Mouse (Mus musculus) limb, embryonic 10.5 days (tissue): ENCODE data around the gene Boc. TPM values are rescaled to one million over a fixed set of nuclear protein-coding genes. Genes with fewer than 3 reads are reported as not detected.

Experiments used
- DNase-seq: peaks from one replicate; pipeline ENCODE4 v3.0.0-alpha.2; 2017; ENCODE audit warnings: low spot score
- H3K27ac ChIP-seq: fragments of 300-500 bp; sonication (generic); 2 replicates; pipeline ENCODE4 v1.5.1; 2016; ENCODE audit warnings: mild to moderate bottlenecking
- H3K27me3 ChIP-seq: fragments of 300-500 bp; sonication (generic); 2 replicates; pipeline ENCODE4 v1.6.1; 2016; ENCODE audit warnings: low read depth, mild to moderate bottlenecking; ENCODE audit not compliant: poor library complexity, severe bottlenecking
- H3K36me3 ChIP-seq: fragments of 300-500 bp; sonication (generic); 2 replicates; pipeline ENCODE4 v1.6.1; 2016; ENCODE audit warnings: mild to moderate bottlenecking, moderate library complexity
- H3K4me1 ChIP-seq: fragments of 300-500 bp; sonication (generic); 2 replicates; pipeline ENCODE4 v1.6.1; 2016
- H3K4me3 ChIP-seq: fragments of 300-500 bp; sonication (generic); 2 replicates; pipeline ENCODE4 v1.5.1; 2016; ENCODE audit warnings: mild to moderate bottlenecking, moderate library complexity
- H3K9me3 ChIP-seq: fragments of 300-500 bp; sonication (generic); replicated peaks from 2 replicates; pipeline ENCODE4 v1.6.1; 2016; ENCODE audit warnings: mild to moderate bottlenecking
- WGBS: fragments of 180-500 bp; shearing (Covaris S2); methylation state at CpG from one replicate; pipeline ENCODE4 v1.1.7; 2016; 5-methylcytosine and 5-hydroxymethylcytosine counted together
- polyA plus RNA-seq: library from polyadenylated mRNA; unstranded; fragments of >200 nt; fragmentation: Nextera tagmentation; extraction: Ambion mirVana; gene quantifications from 2 replicates; pipeline ENCODE4 v1.2.1, GENCODE M21; 2016

The Boc gene
- 20.0 and 38.3 TPM in 2 replicates for polyA plus RNA-seq

- Histone ChIP-seq H3K36me3 (peaks cover 4% of the 10 kb centered on the region), H3K27ac (peak within 1 kb of the TSS; percentile 99), H3K4me1 (peaks cover 47% of the 10 kb centered on the region), H3K9me3 (no peaks in the 10 kb centered on the region), H3K27me3 (no peaks in the 10 kb centered on the region), H3K4me3 (peak within 1 kb of the TSS; percentile 92)
- under 1% methylated on average over 46 of the region's 46 CpGs for WGBS
- DNase-seq, result peak; percentile 84
Observed at GRCm38 (mm10) chr16:44558471-44559329, at the start of gene Boc. TSS of gene Boc (minus strand) at chr16:44558897.

- 100% methylated on average over 1 of the region's 1 CpGs for WGBS
- Histone ChIP-seq H3K27ac (no peak overlapping the region), H3K4me1 (peaks cover 37% of the 10 kb centered on the region), H3K4me3 (no peak overlapping the region), H3K36me3 (no peaks in the 10 kb centered on the region), H3K9me3 (no peaks in the 10 kb centered on the region), H3K27me3 (no peaks in the 10 kb centered on the region)
- no peak for DNase-seq
Observed at GRCm38 (mm10) chr16:44606643-44607042, 47.9 kb upstream of the Boc start.

GRCm38 (mm10) chr16:44604021-44604616, 45.4 kb upstream of the Boc start:
- peak overlapping the region; percentile 81 for H3K27ac ChIP-seq
- no peaks in the 10 kb centered on the region for H3K9me3 ChIP-seq
- 64% methylated on average over 9 of the region's 9 CpGs for WGBS
- peaks cover 49% of the 10 kb centered on the region for H3K4me1 ChIP-seq
- H3K27me3 ChIP-seq, result no peaks in the 10 kb centered on the region
- no peaks in the 10 kb centered on the region for H3K36me3 ChIP-seq
- no peak overlapping the region for H3K4me3 ChIP-seq
- DNase-seq, result no peak

- peaks cover 49% of the 10 kb centered on the region for H3K4me1 ChIP-seq
- H3K27ac ChIP-seq, result peak overlapping the region; percentile 82
- no peaks in the 10 kb centered on the region for H3K36me3 ChIP-seq
- H3K4me3 ChIP-seq, result no peak overlapping the region
- 6% methylated on average over 8 of the region's 8 CpGs for WGBS
- peak; percentile 54 for DNase-seq
- H3K27me3 ChIP-seq, result no peaks in the 10 kb centered on the region
- no peaks in the 10 kb centered on the region for H3K9me3 ChIP-seq
Observed at GRCm38 (mm10) chr16:44601999-44602794, 43.5 kb upstream of the Boc start.

- H3K27ac ChIP-seq, result peak overlapping the region; percentile 82
- DNase-seq, result no peak
- no peaks in the 10 kb centered on the region for H3K9me3 ChIP-seq
- H3K4me3 ChIP-seq, result no peak overlapping the region
- WGBS, result 17% methylated on average over 2 of the region's 2 CpGs
- no peaks in the 10 kb centered on the region for H3K27me3 ChIP-seq
- H3K4me1 ChIP-seq, result peaks cover 49% of the 10 kb centered on the region
- H3K36me3 ChIP-seq, result peaks cover 4% of the 10 kb centered on the region; the same call in 1 of the 2 replicates
Observed at GRCm38 (mm10) chr16:44601182-44601581, 42.5 kb upstream of the Boc start.

- no peak overlapping the region for H3K27ac ChIP-seq
- WGBS, result 92% methylated on average over 2 of the region's 2 CpGs
- peaks cover 23% of the 10 kb centered on the region for H3K4me1 ChIP-seq
- DNase-seq, result no peak
- H3K9me3 ChIP-seq, result no peaks in the 10 kb centered on the region
- no peaks in the 10 kb centered on the region for H3K27me3 ChIP-seq
- peaks cover 4% of the 10 kb centered on the region; the same call in 1 of the 2 replicates for H3K36me3 ChIP-seq
- H3K4me3 ChIP-seq, result no peak overlapping the region
Observed at GRCm38 (mm10) chr16:44597106-44597806, 38.6 kb upstream of the Boc start.

- 86% methylated on average over 1 of the region's 1 CpGs for WGBS
- H3K36me3 ChIP-seq, result no peaks in the 10 kb centered on the region
- H3K27ac ChIP-seq, result no peak overlapping the region
- no peaks in the 10 kb centered on the region for H3K27me3 ChIP-seq
- DNase-seq, result no peak
- H3K9me3 ChIP-seq, result no peaks in the 10 kb centered on the region
- no peak overlapping the region for H3K4me3 ChIP-seq
- H3K4me1 ChIP-seq, result no peaks in the 10 kb centered on the region
Observed at GRCm38 (mm10) chr16:44589506-44589905, 30.8 kb upstream of the Boc start.

- no peaks in the 10 kb centered on the region for H3K27me3 ChIP-seq
- peaks cover 20% of the 10 kb centered on the region for H3K4me1 ChIP-seq
- H3K9me3 ChIP-seq, result no peaks in the 10 kb centered on the region
- WGBS, result 29% methylated on average over 15 of the region's 15 CpGs
- H3K36me3 ChIP-seq, result no peaks in the 10 kb centered on the region
- DNase-seq, result peak; percentile 49
- peak overlapping the region; percentile 30; the same call in 1 of the 2 replicates for H3K4me3 ChIP-seq
- H3K27ac ChIP-seq, result peak overlapping the region; percentile 80
Observed at GRCm38 (mm10) chr16:44579421-44580024, 20.8 kb upstream of the Boc start.

- DNase-seq, result peak; percentile 21
- Histone ChIP-seq H3K27ac (peak overlapping the region; percentile 80; the same call in 1 of the 2 replicates), H3K36me3 (no peaks in the 10 kb centered on the region), H3K27me3 (no peaks in the 10 kb centered on the region), H3K4me1 (peaks cover 20% of the 10 kb centered on the region), H3K9me3 (no peaks in the 10 kb centered on the region), H3K4me3 (no peak overlapping the region)
- WGBS, result 88% methylated on average over 1 of the region's 1 CpGs
Observed at GRCm38 (mm10) chr16:44578551-44578950, 19.9 kb upstream of the Boc start.

- Histone ChIP-seq H3K27ac (no peak overlapping the region), H3K27me3 (no peaks in the 10 kb centered on the region), H3K36me3 (no peaks in the 10 kb centered on the region), H3K4me3 (no peak overlapping the region), H3K4me1 (peaks cover 21% of the 10 kb centered on the region), H3K9me3 (no peaks in the 10 kb centered on the region)
- no peak for DNase-seq
Observed at GRCm38 (mm10) chr16:44568056-44568455, 9.4 kb upstream of the Boc start.

GRCm38 (mm10) chr16:44565328-44566210, 6.9 kb upstream of the Boc start:
- WGBS, result 55% methylated on average over 22 of the region's 22 CpGs
- Histone ChIP-seq H3K27ac (peak overlapping the region; percentile 76), H3K4me3 (peak overlapping the region; percentile 18; the same call in 1 of the 2 replicates), H3K36me3 (no peaks in the 10 kb centered on the region), H3K27me3 (no peaks in the 10 kb centered on the region), H3K9me3 (no peaks in the 10 kb centered on the region), H3K4me1 (peaks cover 21% of the 10 kb centered on the region)
- DNase-seq, result peak; percentile 47
